Mouse (Mus musculus) liver, embryonic 14.5 days (tissue): ENCODE results near the gene Hmgb1. TPM values are rescaled to one million over a fixed set of nuclear protein-coding genes. Genes with fewer than 3 reads are reported as not detected.

Experiments used
- ATAC-seq: fragments of 200-750 bp; cut with Nextera tagmentation; 2 replicates; pipeline ENCODE4 v1.8.0; 2017; ENCODE audit warnings: moderate number of reproducible peaks, mild to moderate bottlenecking, moderate library complexity; ENCODE audit not compliant: insufficient read depth
- DNase-seq, 3 experiments: peaks; one replicate each; pipeline ENCODE4 v3.0.0-alpha.2; 2012 to 2013; ENCODE audit warnings: low read depth in 3 of 3, low spot score in 3 of 3
- H3K27ac ChIP-seq: fragments of 300-500 bp; sonication (generic); 2 replicates; pipeline ENCODE4 v1.5.1; 2014; ENCODE audit warnings: moderate library complexity, mild to moderate bottlenecking, control low read depth, inconsistent platforms
- H3K27me3 ChIP-seq: fragments of 300-500 bp; sonication (generic); 2 replicates; pipeline ENCODE4 v1.6.1; 2014; ENCODE audit warnings: mild to moderate bottlenecking, low read length, moderate library complexity; ENCODE audit not compliant: control insufficient read depth, insufficient read depth
- H3K36me3 ChIP-seq: fragments of 300-500 bp; sonication (generic); replicated peaks from 2 replicates; pipeline ENCODE4 v1.6.1; 2014; ENCODE audit warnings: low read depth; ENCODE audit not compliant: control insufficient read depth, insufficient read depth
- H3K4me1 ChIP-seq, 2 experiments: fragments of 200-500 bp in 1 of 2; fragments of 300-500 bp in 1 of 2; sonication (generic) in 1 of 2; replicated peaks; 2 replicates each; pipeline ENCODE4 v1.6.1; 2012 to 2014; ENCODE audit warnings: antibody characterized with exemption in 1 of 2, inconsistent platforms in 1 of 2, low read length in 1 of 2; ENCODE audit not compliant: control insufficient read depth in 2 of 2, insufficient read depth in 2 of 2
- H3K4me2 ChIP-seq: fragments of 300-500 bp; sonication (generic); 2 replicates; pipeline ENCODE4 v1.6.1; 2014; ENCODE audit warnings: low read depth, mild to moderate bottlenecking, control low read depth, moderate library complexity
- H3K4me3 ChIP-seq, 2 experiments: fragments of 200-500 bp in 1 of 2; fragments of 300-500 bp in 1 of 2; sonication (generic) in 1 of 2; 2 replicates each; pipeline ENCODE4 v1.5.1; 2012 to 2014; ENCODE audit warnings: low read depth in 2 of 2, low read length in 2 of 2, mild to moderate bottlenecking in 2 of 2, control low read depth in 1 of 2, inconsistent platforms in 1 of 2, moderate library complexity in 1 of 2; ENCODE audit not compliant: insufficient read depth in 1 of 2
- H3K9ac ChIP-seq: fragments of 300-500 bp; sonication (generic); replicated peaks from 2 replicates; pipeline ENCODE4 v1.6.1; 2014; ENCODE audit warnings: mild to moderate bottlenecking, control low read depth, moderate library complexity
- H3K9me3 ChIP-seq: fragments of 300-500 bp; sonication (generic); 2 replicates; pipeline ENCODE4 v1.6.1; 2016; ENCODE audit warnings: low read length, mixed read lengths; ENCODE audit not compliant: control insufficient read depth
- CTCF ChIP-seq: IDR thresholded peaks from 2 replicates; pipeline ENCODE4 v1.5.1; 2016; ENCODE audit warnings: antibody characterized with exemption, low read depth, control low read depth
- EP300 ChIP-seq: IDR thresholded peaks from 2 replicates; pipeline ENCODE4 v1.6.1; 2016; ENCODE audit warnings: antibody characterized with exemption, low read depth
- WGBS: fragments of 180-500 bp; shearing (Covaris S2); extraction: QIAGEN DNeasy Blood & Tissue Kit; methylation state at CpG from one replicate; pipeline ENCODE4 v1.1.7; 2014; ENCODE audit not compliant: insufficient replicate concordance; 5-methylcytosine and 5-hydroxymethylcytosine counted together
- polyA plus RNA-seq, 2 experiments: library from polyadenylated mRNA; depleted of rRNA in 1 of 2; stranded (reverse) in 1 of 2; unstranded in 1 of 2; fragments of >200 nt; fragmentation: Nextera tagmentation in 1 of 2; extraction: Ambion mirVana in 1 of 2; gene quantifications; 2 replicates each; pipeline versions ENCODE4 v1.2.1 to v1.2.3; 2012 to 2014

Gene Hmgb1
- polyA plus RNA-seq, 2 experiments = 176 to 555 TPM

DNA sequence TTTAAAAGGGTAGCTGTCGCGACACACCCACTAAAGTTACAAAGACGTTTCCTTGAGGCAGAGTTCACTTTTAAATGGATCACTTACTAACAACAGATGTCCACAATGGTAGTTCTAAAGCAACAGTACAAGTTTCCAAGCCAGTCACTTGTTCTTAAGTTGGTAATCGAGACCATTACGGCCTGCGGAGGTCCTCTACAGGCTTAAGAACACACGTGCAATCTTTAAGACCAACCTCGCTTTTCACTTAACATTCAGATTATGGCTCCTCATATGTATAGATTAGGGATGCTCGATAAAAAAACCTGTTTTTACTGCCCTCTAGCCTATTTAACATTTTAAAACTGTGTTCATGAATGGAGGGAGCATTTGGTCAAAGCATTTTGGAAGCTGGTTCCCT lies 137.6 kb downstream of the Hmgb1 start:
- H3K27me3 ChIP-seq = no peaks in the 10 kb centered on the region
- no peak overlapping the region for H3K9ac ChIP-seq
- peaks cover 41% of the 10 kb centered on the region for H3K36me3 ChIP-seq
- TF ChIP-seq EP300 (no peak), CTCF (no peak)
- peaks cover 4 to 7% of the 10 kb centered on the region in 2 experiments; a peak in 3 of 4 replicates for H3K4me1 ChIP-seq
- ATAC-seq = no peak
- no peak for DNase-seq
- H3K9me3 ChIP-seq = no peaks in the 10 kb centered on the region
- no peak overlapping the region for H3K4me2 ChIP-seq
- no peak overlapping the region for H3K27ac ChIP-seq
- H3K4me3 ChIP-seq = no peak overlapping the region
- WGBS = 88% methylated on average over 9 of the region's 9 CpGs

- Histone ChIP-seq H3K27ac (no peak overlapping the region), H3K9me3 (no peaks in the 10 kb centered on the region), H3K27me3 (no peaks in the 10 kb centered on the region), H3K4me3 (no peak overlapping the region), H3K4me2 (no peak overlapping the region), H3K9ac (no peak overlapping the region), H3K4me1 (peaks cover 2 to 3% of the 10 kb centered on the region in 2 experiments; a peak in 3 of 4 replicates), H3K36me3 (peaks cover 35% of the 10 kb centered on the region)
- ATAC-seq (no peak), DNase-seq (no peak)
- 89% methylated on average over 9 of the region's 9 CpGs for WGBS
- no peak for TF ChIP-seq EP300
- no peak for TF ChIP-seq CTCF
Observed at GRCm38 (mm10) chr5:149045470-149046085, 138.7 kb downstream of the Hmgb1 start.

DNA sequence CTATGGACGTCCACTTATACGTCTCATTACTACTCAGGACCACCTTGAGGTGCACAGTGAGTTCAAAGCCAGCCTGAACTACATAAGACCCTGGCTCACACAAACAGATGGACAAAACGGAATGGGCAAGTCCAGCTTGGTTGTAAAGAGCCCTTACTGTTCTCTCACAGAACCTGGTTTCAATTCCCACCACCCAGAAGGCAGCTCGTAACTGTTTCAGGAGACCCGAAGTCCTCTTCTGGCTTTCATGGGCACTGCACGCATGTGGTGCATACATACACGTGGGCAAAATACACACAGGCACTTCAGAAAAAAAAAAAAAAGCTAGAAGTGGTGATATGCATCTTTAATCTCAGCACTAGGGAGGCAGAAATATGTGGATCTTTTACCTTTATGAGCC lies 139.2 kb downstream of the Hmgb1 start:
- peaks cover 30% of the 10 kb centered on the region for H3K36me3 ChIP-seq
- DNase-seq (no peak), ATAC-seq (no peak)
- no peak overlapping the region for H3K4me2 ChIP-seq
- peaks cover 0 to 1% of the 10 kb centered on the region in 2 experiments; a peak in 1 of 4 replicates for H3K4me1 ChIP-seq
- H3K27ac ChIP-seq = no peak overlapping the region
- H3K4me3 ChIP-seq = no peak overlapping the region
- no peaks in the 10 kb centered on the region for H3K27me3 ChIP-seq
- H3K9me3 ChIP-seq = no peaks in the 10 kb centered on the region
- TF ChIP-seq EP300 (no peak), CTCF (no peak)
- no peak overlapping the region for H3K9ac ChIP-seq
- 81% methylated on average over 7 of the region's 7 CpGs for WGBS

GRCm38 (mm10) chr5:149044067-149044466 lies 140.2 kb downstream of the Hmgb1 start:
- Histone ChIP-seq H3K27me3 (no peaks in the 10 kb centered on the region), H3K27ac (no peak overlapping the region), H3K36me3 (peaks cover 20% of the 10 kb centered on the region), H3K4me1 (no peaks in the 10 kb centered on the region), H3K4me3 (no peak overlapping the region), H3K9ac (no peak overlapping the region), H3K4me2 (no peak overlapping the region), H3K9me3 (no peaks in the 10 kb centered on the region)
- DNase-seq (no peak), ATAC-seq (peak; percentile 34; the same call in 1 of the 2 replicates)
- WGBS = 78% methylated on average over 4 of the region's 4 CpGs
- no peak for TF ChIP-seq EP300
- TF ChIP-seq CTCF = no peak

DNA sequence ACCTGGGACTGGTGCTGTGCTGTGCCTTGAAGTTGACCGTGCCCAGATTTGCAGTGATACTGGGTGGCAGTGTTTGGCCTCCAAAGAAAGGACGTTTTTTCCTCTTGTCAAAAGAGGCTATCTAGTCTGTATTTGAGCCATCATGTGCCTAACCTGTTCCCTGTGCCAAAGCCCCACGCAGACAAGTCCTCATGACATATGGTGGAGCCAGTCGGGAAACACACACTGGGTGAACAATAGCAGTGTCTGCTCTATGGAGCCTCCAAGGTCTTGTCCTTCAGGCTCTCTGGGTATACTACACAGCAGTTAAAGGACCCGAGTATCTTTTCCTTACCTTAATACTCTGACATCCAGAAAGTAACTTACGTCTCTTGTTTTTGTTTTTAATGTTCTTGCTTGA lies 141.0 kb downstream of the Hmgb1 start:
- no peak overlapping the region for H3K27ac ChIP-seq
- WGBS = 76% methylated on average over 6 of the region's 6 CpGs
- no peaks in the 10 kb centered on the region for H3K4me1 ChIP-seq
- ATAC-seq = no peak
- no peak overlapping the region for H3K4me2 ChIP-seq
- H3K27me3 ChIP-seq = no peaks in the 10 kb centered on the region
- DNase-seq = no peak
- peaks cover 16% of the 10 kb centered on the region for H3K36me3 ChIP-seq
- no peak overlapping the region for H3K4me3 ChIP-seq
- TF ChIP-seq EP300 (no peak), CTCF (no peak)
- no peak overlapping the region for H3K9ac ChIP-seq
- H3K9me3 ChIP-seq = no peaks in the 10 kb centered on the region
